Mouse (Mus musculus) intestine, postnatal 0 days (tissue): Measurements from ENCODE around the gene Efcab10. TPM values are rescaled to one million over a fixed set of nuclear protein-coding genes. Genes with fewer than 3 reads are reported as not detected.

Experiments
- ATAC-seq: fragments of 200-750 bp; cut with Nextera tagmentation; 2 replicates; pipeline ENCODE4 v1.8.0; 2017; ENCODE audit warnings: mild to moderate bottlenecking, moderate TSS enrichment, moderate library complexity
- H3K27ac ChIP-seq: fragments of 300-500 bp; sonication (generic); 2 replicates; pipeline ENCODE4 v1.5.1; 2014; ENCODE audit warnings: mild to moderate bottlenecking, low read depth, low read length, moderate library complexity
- H3K27me3 ChIP-seq: fragments of 300-500 bp; sonication (generic); replicated peaks from 2 replicates; pipeline ENCODE4 v1.6.1; 2014; ENCODE audit warnings: low read length, mixed read lengths; ENCODE audit not compliant: control insufficient read depth, insufficient read depth
- H3K36me3 ChIP-seq: fragments of 300-500 bp; sonication (generic); 2 replicates; pipeline ENCODE4 v1.6.1; 2014; ENCODE audit warnings: mild to moderate bottlenecking, moderate library complexity; ENCODE audit not compliant: control insufficient read depth, insufficient read depth
- H3K4me1 ChIP-seq: fragments of 300-500 bp; sonication (generic); replicated peaks from 2 replicates; pipeline ENCODE4 v1.6.1; 2014; ENCODE audit warnings: antibody characterized with exemption, low read length, mixed read lengths; ENCODE audit not compliant: control insufficient read depth, insufficient read depth
- H3K4me2 ChIP-seq: fragments of 300-500 bp; sonication (generic); replicated peaks from 2 replicates; pipeline ENCODE4 v1.6.1; 2014; ENCODE audit warnings: low read depth, mild to moderate bottlenecking, moderate library complexity
- H3K4me3 ChIP-seq: fragments of 300-500 bp; sonication (generic); 2 replicates; pipeline ENCODE4 v1.5.1; 2014; ENCODE audit warnings: low read depth, low read length
- H3K9ac ChIP-seq: fragments of 300-500 bp; sonication (generic); 2 replicates; pipeline ENCODE4 v1.6.1; 2014; ENCODE audit warnings: mild to moderate bottlenecking, low read depth, low read length
- H3K9me3 ChIP-seq: fragments of 300-500 bp; sonication (generic); 2 replicates; pipeline ENCODE4 v1.6.1; 2016; ENCODE audit warnings: mixed run types; ENCODE audit not compliant: control insufficient read depth
- CTCF ChIP-seq: sonication (generic); IDR thresholded peaks from 2 replicates; pipeline ENCODE4 v1.5.1; 2016; ENCODE audit warnings: low read depth, mild to moderate bottlenecking, control low read depth, antibody characterized with exemption, moderate library complexity
- WGBS: fragments of 180-500 bp; shearing (Covaris S2); extraction: QIAGEN DNeasy Blood & Tissue Kit; methylation state at CpG from one replicate; pipeline ENCODE4 v1.1.7; 2014; 5-methylcytosine and 5-hydroxymethylcytosine counted together
- polyA plus RNA-seq: library from polyadenylated mRNA; unstranded; fragments of >200 nt; fragmentation: Nextera tagmentation; extraction: Ambion mirVana; gene quantifications from 2 replicates; pipeline ENCODE4 v1.2.1, GENCODE M21; 2015

Gene Efcab10
- polyA plus RNA-seq, 1 experiment from 2014 or later: 0.18 TPM

GRCm38 (mm10) chr12:33424329-33424728 is 29.7 kb downstream of the Efcab10 start:
- Histone ChIP-seq H3K27me3 (0 out of 2 replicates have a peak, but pooled peaks cover 3% of the 10 kb centered on the region), H3K27ac (no peak overlapping the region), H3K4me1 (no peaks in the 10 kb centered on the region), H3K4me3 (no peak overlapping the region), H3K4me2 (no peak overlapping the region), H3K9me3 (no peaks in the 10 kb centered on the region), H3K36me3 (no peaks in the 10 kb centered on the region), H3K9ac (no peak overlapping the region)
- TF ChIP-seq CTCF: peak; percentile 79
- no peak for ATAC-seq
- WGBS: 38% methylated on average over 3 of the region's 3 CpGs

GRCm38 (mm10) chr12:33427293-33427692 is 32.6 kb downstream of the Efcab10 start:
- WGBS: 40% methylated on average over 3 of the region's 3 CpGs
- no peak overlapping the region for H3K27ac ChIP-seq
- no peak overlapping the region for H3K4me2 ChIP-seq
- H3K4me1 ChIP-seq: 0 out of 2 replicates have a peak, but pooled peaks cover 2% of the 10 kb centered on the region
- no peaks in the 10 kb centered on the region for H3K36me3 ChIP-seq
- 0 out of 2 replicates have a peak, but pooled peaks cover 3% of the 10 kb centered on the region for H3K27me3 ChIP-seq
- no peak for ATAC-seq
- H3K9me3 ChIP-seq: no peaks in the 10 kb centered on the region
- TF ChIP-seq CTCF: no peak
- no peak overlapping the region for H3K4me3 ChIP-seq
- no peak overlapping the region for H3K9ac ChIP-seq

GRCm38 (mm10) chr12:33427726-33428125 is 33.1 kb downstream of the Efcab10 start:
- 0 out of 2 replicates have a peak, but pooled peaks cover 4% of the 10 kb centered on the region for H3K4me1 ChIP-seq
- WGBS: 62% methylated on average over 2 of the region's 2 CpGs
- no peaks in the 10 kb centered on the region for H3K9me3 ChIP-seq
- H3K27me3 ChIP-seq: 0 out of 2 replicates have a peak, but pooled peaks cover 3% of the 10 kb centered on the region
- ATAC-seq: no peak
- H3K9ac ChIP-seq: no peak overlapping the region
- no peaks in the 10 kb centered on the region for H3K36me3 ChIP-seq
- no peak for TF ChIP-seq CTCF
- no peak overlapping the region for H3K27ac ChIP-seq
- H3K4me3 ChIP-seq: no peak overlapping the region
- H3K4me2 ChIP-seq: no peak overlapping the region

- ATAC-seq: peak; percentile 98
- peak; percentile 85 for TF ChIP-seq CTCF
- H3K27ac ChIP-seq: peak within 1 kb of the TSS; percentile 78
- peak within 1 kb of the TSS; percentile 75 for H3K4me2 ChIP-seq
- 0 out of 2 replicates have a peak, but pooled peaks cover 4% of the 10 kb centered on the region for H3K4me1 ChIP-seq
- H3K36me3 ChIP-seq: no peaks in the 10 kb centered on the region
- under 1% methylated on average over 66 of the region's 66 CpGs for WGBS
- no peaks in the 10 kb centered on the region for H3K9me3 ChIP-seq
- H3K27me3 ChIP-seq: no peaks in the 10 kb centered on the region
- H3K9ac ChIP-seq: peak within 1 kb of the TSS; percentile 81
- peak within 1 kb of the TSS; percentile 91 for H3K4me3 ChIP-seq
Measured at GRCm38 (mm10) chr12:33429387-33430160, 34.9 kb downstream of the Efcab10 start, which contains the start of gene Twistnb. Gene Twistnb (plus strand): TSS chr12:33429635.

GRCm38 (mm10) chr12:33433812-33434211 is 39.2 kb downstream of the Efcab10 start:
- WGBS: 54% methylated on average over 9 of the region's 9 CpGs
- Histone ChIP-seq H3K4me3 (no peak overlapping the region), H3K27me3 (no peaks in the 10 kb centered on the region), H3K36me3 (peaks cover 12% of the 10 kb centered on the region; the same call in 1 of the 2 replicates), H3K9ac (no peak overlapping the region), H3K4me2 (no peak overlapping the region), H3K27ac (no peak overlapping the region), H3K4me1 (0 out of 2 replicates have a peak, but pooled peaks cover 4% of the 10 kb centered on the region), H3K9me3 (no peaks in the 10 kb centered on the region)
- no peak for ATAC-seq
- TF ChIP-seq CTCF: no peak

- H3K9ac ChIP-seq: no peak overlapping the region
- peaks cover 18% of the 10 kb centered on the region; the same call in 1 of the 2 replicates for H3K36me3 ChIP-seq
- peak; percentile 45; the same call in 1 of the 2 replicates for TF ChIP-seq CTCF
- H3K4me1 ChIP-seq: 0 out of 2 replicates have a peak, but pooled peaks cover 4% of the 10 kb centered on the region
- H3K27me3 ChIP-seq: no peaks in the 10 kb centered on the region
- no peak overlapping the region for H3K27ac ChIP-seq
- no peaks in the 10 kb centered on the region for H3K9me3 ChIP-seq
- H3K4me2 ChIP-seq: no peak overlapping the region
- 98% methylated on average over 4 of the region's 4 CpGs for WGBS
- no peak overlapping the region for H3K4me3 ChIP-seq
- ATAC-seq: no peak
Measured at GRCm38 (mm10) chr12:33434758-33435157, 40.1 kb downstream of the Efcab10 start.

Other genes with a start within 250 kb of the Efcab10 start
- 8.2 and 9.0 TPM in 2 replicates for gene Atxn7l1, start 247.2 kb upstream of the Efcab10 start, polyA plus RNA-seq
- 48.2 and 51.4 TPM in 2 replicates for gene Twistnb, start 34.8 kb downstream of the Efcab10 start, polyA plus RNA-seq